ENCODE assay signal across 17 mouse cellular contexts in the genomic region with DNA sequence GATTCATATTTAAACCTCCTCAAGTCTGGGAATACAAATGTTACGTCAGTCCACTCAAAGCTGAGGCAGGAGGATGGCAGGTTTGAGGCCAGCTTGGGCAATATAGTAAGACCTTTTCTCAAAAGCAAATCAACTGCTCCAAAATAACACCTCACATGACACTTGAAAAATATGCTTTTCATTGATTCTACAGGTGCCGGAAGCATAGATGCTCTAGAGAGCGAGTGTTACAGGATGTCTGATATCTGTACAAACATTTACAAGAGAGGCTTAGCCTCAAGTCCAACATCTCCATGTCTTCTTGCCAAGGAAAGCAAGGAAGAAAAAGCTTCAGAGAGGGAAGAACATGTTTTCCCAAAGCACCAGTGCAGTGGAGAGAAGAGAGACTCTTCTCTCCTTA.
"Had no signal": no experiment of that assay in that cellular context is flagged by ENCODE, and none has a peak within 500 bp of the region (broad histone marks: within the 10 kb centered on the region; RNA-seq: fewer than 3 reads in every experiment).

No protein-coding gene starts in this region.

- H3K27me3 ChIP-seq: limb, embryonic 13.5 days; liver, embryonic 13.5 days; midbrain, embryonic 12.5 days had no signal

- H3K9me3 ChIP-seq: limb, embryonic 13.5 days; liver, embryonic 13.5 days; midbrain, embryonic 12.5 days had no signal

- H3K27ac ChIP-seq: kidney, postnatal 0 days; limb, embryonic 13.5 days; liver, embryonic 13.5 days; midbrain, embryonic 12.5 days had no signal

- H3K9ac ChIP-seq: limb, embryonic 13.5 days; liver, embryonic 13.5 days; midbrain, embryonic 12.5 days had no signal

- ATAC-seq: intestine, postnatal 0 days; midbrain, embryonic 16.5 days had no signal

- H3K4me3 ChIP-seq: limb, embryonic 13.5 days; liver, embryonic 13.5 days; midbrain, embryonic 12.5 days had no signal

- H3K36me3 ChIP-seq: limb, embryonic 13.5 days; liver, embryonic 13.5 days; midbrain, embryonic 12.5 days had no signal

- H3K4me2 ChIP-seq: limb, embryonic 13.5 days; liver, embryonic 13.5 days; midbrain, embryonic 12.5 days had no signal

- DNase-seq: kidney, adult 9 months; kidney, postnatal 36 days; layer of hippocampus, adult 9-11 months; layer of hippocampus, postnatal 36 days; left cerebral cortex, postnatal 4 days; liver, embryonic 13.5 days; lung, adult 2 months; lung, postnatal 36 days; right cerebral cortex, adult 18-20 months; right cerebral cortex, postnatal 25 days; thymus, adult 2 months; thymus, postnatal 25 days had no signal
